Mouse (Mus musculus): ENCODE measurements at regions not wholly inside any gene's neighbourhood (a gene's known extent, or its start where the extent isn't known, plus 50 kb on each side); places are given as distances from the start of the nearest gene placed in this dataset.

DNA sequence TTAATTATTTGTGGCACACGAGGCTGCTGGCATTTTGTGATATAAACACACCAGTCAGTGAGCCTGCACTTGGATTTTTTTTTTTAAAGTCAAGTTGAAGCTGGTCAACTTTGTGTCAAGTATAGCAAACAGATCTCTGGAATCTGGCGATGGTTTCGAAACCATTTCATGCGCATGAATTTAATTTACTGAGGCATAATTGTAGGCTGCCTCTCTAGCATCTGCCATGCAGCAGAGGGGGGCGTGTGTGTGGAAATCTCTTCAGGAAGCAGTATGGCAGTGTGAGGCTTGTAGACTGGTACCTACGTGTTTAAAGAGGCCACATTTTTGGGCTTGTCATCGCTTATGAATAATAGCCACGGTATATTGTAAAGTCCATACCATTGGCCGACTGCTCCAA lies 177.7 kb upstream of the Slc38a2 start:
- Histone ChIP-seq H3K27me3 (ENCODE audit: control insufficient read depth, insufficient read depth, low read length) (no peaks in the 10 kb centered on the region), H3K4me3 (ENCODE audit: low read depth, low read length) (no peak overlapping the region), H3K9ac (replicated peaks; ENCODE audit: low read depth, low read length) (no peak overlapping the region), H3K36me3 (ENCODE audit: control insufficient read depth, insufficient read depth, low read length) (no peaks in the 10 kb centered on the region), H3K4me1 (ENCODE audit: control insufficient read depth, insufficient read depth, low read length) (peaks cover 14% of the 10 kb centered on the region), H3K27ac (ENCODE audit: low read length) (no peak overlapping the region), H3K9me3 (ENCODE audit: control insufficient read depth, low read depth, low read length) (no peaks in the 10 kb centered on the region), H3K4me2 (replicated peaks; ENCODE audit: low read depth, low read length) (no peak overlapping the region)
- 70% methylated on average over 9 of the region's 9 CpGs for WGBS
- no peak for ATAC-seq (ENCODE audit: insufficient number of reproducible peaks, insufficient read depth, low FRiP score, low read depth)

DNA sequence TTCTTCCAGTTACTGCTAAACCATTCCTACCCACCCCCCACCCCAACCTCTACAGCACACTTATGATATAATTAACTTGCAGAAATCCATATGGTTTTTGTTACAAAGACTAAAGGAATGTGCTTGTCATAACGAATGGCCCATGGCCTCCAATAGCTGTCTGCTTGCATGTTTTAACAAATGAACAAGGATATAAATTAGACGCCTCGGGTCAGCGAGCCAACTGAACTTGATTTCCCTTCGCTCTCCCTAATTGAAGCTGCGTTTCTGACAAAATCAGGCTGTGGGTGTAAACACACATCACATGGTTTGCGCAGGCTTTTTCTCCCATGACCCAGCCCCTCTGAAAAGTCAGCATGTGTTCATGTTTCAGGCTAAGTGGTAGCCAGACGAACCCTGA lies 174.6 kb upstream of the Slc38a2 start:
- Histone ChIP-seq H3K9ac (replicated peaks; ENCODE audit: low read depth, low read length) (no peak overlapping the region), H3K36me3 (ENCODE audit: control insufficient read depth, insufficient read depth, low read length) (no peaks in the 10 kb centered on the region), H3K4me3 (ENCODE audit: low read depth, low read length) (no peak overlapping the region), H3K27ac (ENCODE audit: low read length) (peak overlapping the region; percentile 96), H3K27me3 (ENCODE audit: control insufficient read depth, insufficient read depth, low read length) (no peaks in the 10 kb centered on the region), H3K4me1 (ENCODE audit: control insufficient read depth, insufficient read depth, low read length) (peaks cover 11% of the 10 kb centered on the region), H3K4me2 (replicated peaks; ENCODE audit: low read depth, low read length) (no peak overlapping the region), H3K9me3 (ENCODE audit: control insufficient read depth, low read depth, low read length) (no peaks in the 10 kb centered on the region)
- WGBS = 24% methylated on average over 8 of the region's 8 CpGs
- peak; percentile 84; the same call in 1 of the 2 replicates for ATAC-seq (ENCODE audit: insufficient number of reproducible peaks, insufficient read depth, low FRiP score, low read depth)

DNA sequence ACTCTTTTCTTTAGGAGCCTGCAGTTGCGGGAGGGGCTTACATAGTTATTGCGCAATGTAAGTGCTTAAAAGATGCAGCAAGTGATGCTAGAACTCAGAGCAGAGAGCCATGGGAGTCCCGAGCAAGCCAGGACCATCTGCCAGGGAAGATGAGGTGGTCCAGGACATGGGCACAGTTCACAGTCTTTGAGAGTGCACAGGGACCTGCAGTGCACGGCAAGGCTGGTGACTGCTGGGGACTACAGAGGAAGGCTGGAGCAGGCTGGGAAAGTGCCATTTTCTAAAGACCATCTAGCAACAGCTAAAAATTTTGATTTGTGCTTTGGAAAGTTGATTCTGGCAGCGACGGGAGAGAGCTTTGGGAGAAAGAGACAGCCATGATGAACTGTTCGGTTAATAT lies 174.0 kb upstream of the Slc38a2 start:
- 56% methylated on average over 7 of the region's 7 CpGs for WGBS
- H3K27me3 ChIP-seq (ENCODE audit: control insufficient read depth, insufficient read depth, low read length) = no peaks in the 10 kb centered on the region
- no peak for ATAC-seq (ENCODE audit: insufficient number of reproducible peaks, insufficient read depth, low FRiP score, low read depth)
- peak overlapping the region; percentile 96 for H3K27ac ChIP-seq (ENCODE audit: low read length)
- H3K4me1 ChIP-seq (ENCODE audit: control insufficient read depth, insufficient read depth, low read length) = peaks cover 11% of the 10 kb centered on the region
- H3K36me3 ChIP-seq (ENCODE audit: control insufficient read depth, insufficient read depth, low read length) = no peaks in the 10 kb centered on the region
- H3K9me3 ChIP-seq (ENCODE audit: control insufficient read depth, low read depth, low read length) = no peaks in the 10 kb centered on the region
- no peak overlapping the region for H3K9ac ChIP-seq (replicated peaks; ENCODE audit: low read depth, low read length)
- no peak overlapping the region for H3K4me2 ChIP-seq (replicated peaks; ENCODE audit: low read depth, low read length)
- no peak overlapping the region for H3K4me3 ChIP-seq (ENCODE audit: low read depth, low read length)

DNA sequence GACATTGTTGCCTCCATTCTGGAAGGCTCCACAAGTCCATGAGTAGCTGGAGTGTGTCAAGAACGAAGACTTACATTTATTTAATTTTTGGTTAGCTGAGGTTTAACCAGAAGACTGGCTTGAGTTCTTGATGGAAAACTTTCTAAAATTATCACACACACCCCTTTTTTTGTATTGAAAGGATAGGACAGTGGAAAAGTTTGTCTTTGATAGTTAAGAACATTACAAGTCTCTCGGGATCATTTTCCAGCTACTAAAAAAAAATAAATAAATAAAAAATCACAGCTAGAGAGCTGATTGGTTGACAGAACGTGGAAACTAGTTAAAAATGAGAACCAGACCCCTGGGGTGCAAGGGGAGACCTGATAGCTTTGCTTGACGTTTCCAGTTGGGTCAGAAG lies 173.6 kb upstream of the Slc38a2 start:
- Histone ChIP-seq H3K27me3 (ENCODE audit: control insufficient read depth, insufficient read depth, low read length) (no peaks in the 10 kb centered on the region), H3K4me2 (replicated peaks; ENCODE audit: low read depth, low read length) (no peak overlapping the region), H3K9me3 (ENCODE audit: control insufficient read depth, low read depth, low read length) (no peaks in the 10 kb centered on the region), H3K36me3 (ENCODE audit: control insufficient read depth, insufficient read depth, low read length) (no peaks in the 10 kb centered on the region), H3K27ac (ENCODE audit: low read length) (peak overlapping the region; percentile 96), H3K4me1 (ENCODE audit: control insufficient read depth, insufficient read depth, low read length) (peaks cover 11% of the 10 kb centered on the region), H3K9ac (replicated peaks; ENCODE audit: low read depth, low read length) (no peak overlapping the region), H3K4me3 (ENCODE audit: low read depth, low read length) (no peak overlapping the region)
- no peak for ATAC-seq (ENCODE audit: insufficient number of reproducible peaks, insufficient read depth, low FRiP score, low read depth)
- 48% methylated on average over 4 of the region's 4 CpGs for WGBS

DNA sequence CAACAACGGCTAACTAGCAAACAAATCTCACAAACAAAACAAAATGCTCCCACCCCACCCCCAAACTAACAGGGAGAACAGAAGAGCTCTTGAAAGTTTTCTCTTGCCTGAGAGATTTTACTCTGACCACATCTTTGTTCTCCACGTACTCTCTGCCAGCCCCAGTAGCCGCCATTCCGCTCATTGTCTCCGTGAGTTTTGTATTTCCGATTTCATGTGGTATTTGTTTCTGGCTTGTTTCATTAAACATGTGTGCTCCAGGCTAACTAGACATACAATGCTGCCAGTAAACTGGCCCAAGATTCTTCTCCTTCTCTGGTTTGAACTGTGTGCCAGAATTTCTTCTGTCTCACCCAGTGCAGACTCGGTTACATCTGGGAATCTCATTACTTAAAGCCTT lies 168.2 kb upstream of the Slc38a2 start:
- Histone ChIP-seq H3K4me3 (ENCODE audit: low read depth, low read length) (no peak overlapping the region), H3K36me3 (ENCODE audit: control insufficient read depth, insufficient read depth, low read length) (no peaks in the 10 kb centered on the region), H3K27me3 (ENCODE audit: control insufficient read depth, insufficient read depth, low read length) (no peaks in the 10 kb centered on the region), H3K4me2 (replicated peaks; ENCODE audit: low read depth, low read length) (no peak overlapping the region), H3K27ac (ENCODE audit: low read length) (no peak overlapping the region), H3K9ac (replicated peaks; ENCODE audit: low read depth, low read length) (no peak overlapping the region), H3K9me3 (ENCODE audit: control insufficient read depth, low read depth, low read length) (no peaks in the 10 kb centered on the region), H3K4me1 (ENCODE audit: control insufficient read depth, insufficient read depth, low read length) (no peaks in the 10 kb centered on the region)
- no peak for ATAC-seq (ENCODE audit: insufficient number of reproducible peaks, insufficient read depth, low FRiP score, low read depth)
- WGBS = 71% methylated on average over 7 of the region's 7 CpGs

DNA sequence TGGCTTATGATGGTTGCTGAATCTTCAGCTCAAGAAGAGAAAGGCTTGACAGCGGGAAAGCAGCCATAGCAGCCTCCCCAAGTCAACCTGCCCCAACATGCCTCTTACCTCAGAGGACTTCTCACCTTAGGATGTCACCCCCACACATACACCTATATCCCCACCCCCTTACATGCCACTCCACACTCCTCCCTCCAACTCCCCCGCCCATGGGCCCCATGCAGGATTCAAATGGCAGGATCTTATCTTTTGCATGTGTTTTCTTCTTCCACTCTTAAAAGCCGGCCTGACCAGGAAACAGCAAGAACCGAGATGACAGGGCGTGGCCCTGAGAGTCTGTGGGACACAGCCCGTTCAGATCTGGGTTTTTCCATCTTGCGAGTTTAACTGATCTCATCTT lies 166.4 kb upstream of the Slc38a2 start:
- ATAC-seq (ENCODE audit: insufficient number of reproducible peaks, insufficient read depth, low FRiP score, low read depth) = no peak
- Histone ChIP-seq H3K9me3 (ENCODE audit: control insufficient read depth, low read depth, low read length) (no peaks in the 10 kb centered on the region), H3K27ac (ENCODE audit: low read length) (no peak overlapping the region), H3K4me3 (ENCODE audit: low read depth, low read length) (no peak overlapping the region), H3K36me3 (ENCODE audit: control insufficient read depth, insufficient read depth, low read length) (no peaks in the 10 kb centered on the region), H3K9ac (replicated peaks; ENCODE audit: low read depth, low read length) (no peak overlapping the region), H3K27me3 (ENCODE audit: control insufficient read depth, insufficient read depth, low read length) (no peaks in the 10 kb centered on the region), H3K4me1 (ENCODE audit: control insufficient read depth, insufficient read depth, low read length) (no peaks in the 10 kb centered on the region), H3K4me2 (replicated peaks; ENCODE audit: low read depth, low read length) (no peak overlapping the region)
- WGBS = 82% methylated on average over 7 of the region's 7 CpGs

DNA sequence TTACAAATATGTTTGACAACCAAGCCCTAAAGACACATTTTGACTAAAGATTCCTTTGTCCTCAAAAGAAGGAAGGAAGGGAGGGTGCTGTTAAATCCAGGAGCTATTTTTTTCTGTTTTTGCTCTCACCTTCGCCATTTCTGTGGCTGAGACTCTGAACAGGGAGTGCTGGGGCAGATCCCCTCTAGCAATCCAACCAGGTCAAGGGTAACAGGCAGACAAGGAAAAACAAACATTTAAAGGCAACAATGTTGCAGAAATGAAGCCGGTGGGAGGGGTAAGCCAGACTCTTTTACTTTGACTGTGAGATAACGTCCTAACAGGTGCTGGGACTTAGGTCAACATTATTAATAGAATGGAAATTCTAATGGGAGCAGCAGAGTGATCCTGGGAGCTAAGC lies 158.2 kb upstream of the Slc38a2 start:
- Histone ChIP-seq H3K4me1 (ENCODE audit: control insufficient read depth, insufficient read depth, low read length) (no peaks in the 10 kb centered on the region), H3K4me2 (replicated peaks; ENCODE audit: low read depth, low read length) (no peak overlapping the region), H3K27ac (ENCODE audit: low read length) (no peak overlapping the region), H3K27me3 (ENCODE audit: control insufficient read depth, insufficient read depth, low read length) (no peaks in the 10 kb centered on the region), H3K9me3 (ENCODE audit: control insufficient read depth, low read depth, low read length) (no peaks in the 10 kb centered on the region), H3K36me3 (ENCODE audit: control insufficient read depth, insufficient read depth, low read length) (no peaks in the 10 kb centered on the region), H3K4me3 (ENCODE audit: low read depth, low read length) (no peak overlapping the region), H3K9ac (replicated peaks; ENCODE audit: low read depth, low read length) (no peak overlapping the region)
- 0 out of 2 replicates have a peak, but pooled peaks have one; percentile 28 for ATAC-seq (ENCODE audit: insufficient number of reproducible peaks, insufficient read depth, low FRiP score, low read depth)
- WGBS = 46% methylated on average over 3 of the region's 3 CpGs

GRCm38 (mm10) chr15:96851970-96852768 lies 152.6 kb upstream of the Slc38a2 start:
- Histone ChIP-seq H3K4me1 (ENCODE audit: control insufficient read depth, insufficient read depth, low read length) (no peaks in the 10 kb centered on the region), H3K36me3 (ENCODE audit: control insufficient read depth, insufficient read depth, low read length) (no peaks in the 10 kb centered on the region), H3K27ac (ENCODE audit: low read length) (no peak overlapping the region), H3K9me3 (ENCODE audit: control insufficient read depth, low read depth, low read length) (no peaks in the 10 kb centered on the region), H3K4me3 (ENCODE audit: low read depth, low read length) (no peak overlapping the region), H3K9ac (replicated peaks; ENCODE audit: low read depth, low read length) (no peak overlapping the region), H3K4me2 (replicated peaks; ENCODE audit: low read depth, low read length) (no peak overlapping the region), H3K27me3 (ENCODE audit: control insufficient read depth, insufficient read depth, low read length) (no peaks in the 10 kb centered on the region)
- no peak for ATAC-seq (ENCODE audit: insufficient number of reproducible peaks, insufficient read depth, low FRiP score, low read depth)
- WGBS = 84% methylated on average over 21 of the region's 21 CpGs

GRCm38 (mm10) chr15:96848150-96848549 lies 148.6 kb upstream of the Slc38a2 start:
- Histone ChIP-seq H3K27ac (ENCODE audit: low read length) (no peak overlapping the region), H3K4me3 (ENCODE audit: low read depth, low read length) (no peak overlapping the region), H3K27me3 (ENCODE audit: control insufficient read depth, insufficient read depth, low read length) (no peaks in the 10 kb centered on the region), H3K9me3 (ENCODE audit: control insufficient read depth, low read depth, low read length) (no peaks in the 10 kb centered on the region), H3K4me2 (replicated peaks; ENCODE audit: low read depth, low read length) (no peak overlapping the region), H3K36me3 (ENCODE audit: control insufficient read depth, insufficient read depth, low read length) (no peaks in the 10 kb centered on the region), H3K9ac (replicated peaks; ENCODE audit: low read depth, low read length) (no peak overlapping the region), H3K4me1 (ENCODE audit: control insufficient read depth, insufficient read depth, low read length) (no peaks in the 10 kb centered on the region)
- 91% methylated on average over 2 of the region's 2 CpGs for WGBS
- no peak for ATAC-seq (ENCODE audit: insufficient number of reproducible peaks, insufficient read depth, low FRiP score, low read depth)

Measured in stomach, embryonic 14.5 days (tissue).